Mouse (Mus musculus): ENCODE measurements around the gene Ttbk1. TPM values are rescaled to one million over a fixed set of nuclear protein-coding genes. Genes with fewer than 3 reads are reported as not detected.

Ttbk1 gene
- total and polyA plus RNA-seq, 2 experiments, result 0.18 to 0.22 TPM

DNA sequence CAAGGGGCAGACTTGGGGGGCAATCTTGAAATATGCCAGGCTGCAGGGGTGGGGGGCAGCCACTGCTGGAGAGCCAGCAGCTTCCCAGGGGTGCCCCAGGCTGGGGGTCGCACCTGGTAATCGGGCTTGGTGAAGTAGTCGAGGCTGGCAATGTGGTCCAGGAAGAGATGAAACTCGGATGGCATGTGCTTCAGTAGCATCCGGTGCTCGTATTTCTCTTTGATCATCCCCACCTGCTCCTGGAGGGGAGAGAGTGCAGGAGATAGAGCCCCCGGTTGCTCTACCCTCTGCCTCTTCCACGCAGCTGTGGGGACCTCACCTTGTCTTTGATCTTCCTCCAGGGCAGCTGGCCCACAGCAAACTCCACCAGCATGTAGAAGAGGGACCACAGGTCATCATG lies 10.9 kb downstream of the Ttbk1 start:
- no peaks in the 10 kb centered on the region for H3K79me2 ChIP-seq (ENCODE audit: control insufficient read depth, insufficient read depth, low read length)
- TF ChIP-seq POLR2A (IDR thresholded peaks at IDR 0.05; ENCODE audit: extremely low read depth, insufficient read depth, low read length), result no peak
- no peak for TF ChIP-seq CTCF (IDR thresholded peaks at IDR 0.05; ENCODE audit: low read depth, low read length)
- no peak overlapping the region for H3K27ac ChIP-seq (replicated peaks; ENCODE audit: insufficient read depth, low read depth, low read length)
- no peak for DNase-seq (ENCODE audit: extremely low read depth, low read depth, low spot score)
- no peak overlapping the region for H3K4me3 ChIP-seq (ENCODE audit: insufficient read depth, low read depth, low read length)
- no peak overlapping the region for H3K9ac ChIP-seq (ENCODE audit: low read depth, low read length)
- WGBS, result 78% methylated on average over 8 of the region's 8 CpGs
- H3K36me3 ChIP-seq (ENCODE audit: control insufficient read depth, insufficient read depth, low read length), result no peaks in the 10 kb centered on the region
- no peaks in the 10 kb centered on the region for H3K4me1 ChIP-seq (ENCODE audit: control insufficient read depth, insufficient read depth, low read length)
- no peaks in the 10 kb centered on the region for H3K27me3 ChIP-seq (ENCODE audit: control insufficient read depth, insufficient read depth, low read length)

DNA sequence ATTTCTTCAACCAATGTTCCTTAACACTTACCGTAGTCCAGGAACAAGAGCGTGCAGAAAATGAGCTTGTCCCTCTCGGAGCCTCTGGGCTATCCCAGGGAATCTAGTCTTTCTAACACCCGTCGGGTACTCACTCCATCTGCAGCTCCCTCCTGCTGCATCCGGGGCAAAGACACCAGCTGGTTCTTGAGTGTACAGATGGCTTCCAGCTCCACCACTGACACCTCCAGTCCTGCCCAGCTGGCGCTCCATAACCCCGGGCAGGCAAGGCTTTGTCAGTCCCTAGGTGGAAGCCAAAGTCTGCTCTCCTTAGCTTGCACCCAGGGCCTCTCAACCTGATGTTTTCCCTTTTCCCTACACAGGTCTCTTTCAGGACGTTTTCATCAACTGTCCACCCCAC lies 19.6 kb downstream of the Ttbk1 start:
- no peak overlapping the region for H3K9ac ChIP-seq (ENCODE audit: low read depth, low read length)
- no peak for TF ChIP-seq POLR2A (IDR thresholded peaks at IDR 0.05; ENCODE audit: extremely low read depth, insufficient read depth, low read length)
- no peak for TF ChIP-seq CTCF (IDR thresholded peaks at IDR 0.05; ENCODE audit: low read depth, low read length)
- 83% methylated on average over 9 of the region's 9 CpGs for WGBS
- H3K27me3 ChIP-seq (ENCODE audit: control insufficient read depth, insufficient read depth, low read length), result no peaks in the 10 kb centered on the region
- no peaks in the 10 kb centered on the region for H3K36me3 ChIP-seq (ENCODE audit: control insufficient read depth, insufficient read depth, low read length)
- no peaks in the 10 kb centered on the region for H3K79me2 ChIP-seq (ENCODE audit: control insufficient read depth, insufficient read depth, low read length)
- peaks cover 14% of the 10 kb centered on the region; the same call in 1 of the 2 replicates for H3K4me1 ChIP-seq (ENCODE audit: control insufficient read depth, insufficient read depth, low read length)
- no peak overlapping the region for H3K4me3 ChIP-seq (ENCODE audit: insufficient read depth, low read depth, low read length)
- no peak for DNase-seq (ENCODE audit: extremely low read depth, low read depth, low spot score)
- H3K27ac ChIP-seq (replicated peaks; ENCODE audit: insufficient read depth, low read depth, low read length), result no peak overlapping the region; the same call in 1 of the 2 replicates

DNA sequence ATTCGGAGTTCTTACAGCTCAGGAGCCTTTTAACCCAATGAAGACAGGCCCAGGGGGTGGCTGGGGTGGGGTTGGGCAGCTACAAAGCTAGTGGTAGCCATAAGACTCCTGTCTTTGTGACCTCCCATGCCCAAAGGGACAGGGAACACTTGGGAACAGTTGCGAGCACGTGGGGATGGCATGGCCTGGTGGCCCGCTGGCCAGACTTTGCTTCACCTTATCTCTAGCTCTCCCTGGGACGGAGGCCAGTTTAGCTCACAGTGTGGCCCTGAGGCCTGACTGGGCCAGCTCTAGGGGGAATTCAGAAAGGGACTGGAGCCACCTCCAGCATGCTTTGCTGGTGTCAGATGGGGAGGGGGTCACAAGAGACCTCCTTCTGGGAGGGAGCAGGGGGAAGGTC lies 25.2 kb downstream of the Ttbk1 start:
- H3K27ac ChIP-seq (replicated peaks; ENCODE audit: insufficient read depth, low read depth, low read length), result peak overlapping the region; percentile 65
- 27% methylated on average over 5 of the region's 5 CpGs for WGBS
- no peaks in the 10 kb centered on the region for H3K79me2 ChIP-seq (ENCODE audit: control insufficient read depth, insufficient read depth, low read length)
- peak; percentile 95 for DNase-seq (ENCODE audit: extremely low read depth, low read depth, low spot score)
- TF ChIP-seq POLR2A (IDR thresholded peaks at IDR 0.05; ENCODE audit: extremely low read depth, insufficient read depth, low read length) (0 out of 2 replicates have a peak, but pooled peaks have one; percentile 7), CTCF (IDR thresholded peaks at IDR 0.05; ENCODE audit: low read depth, low read length) (no peak)
- 0 out of 2 replicates have a peak overlapping the region, but pooled peaks have one; percentile 20 for H3K9ac ChIP-seq (ENCODE audit: low read depth, low read length)
- H3K4me1 ChIP-seq (ENCODE audit: control insufficient read depth, insufficient read depth, low read length), result peaks cover 14% of the 10 kb centered on the region
- no peak overlapping the region for H3K4me3 ChIP-seq (ENCODE audit: insufficient read depth, low read depth, low read length)
- no peaks in the 10 kb centered on the region for H3K36me3 ChIP-seq (ENCODE audit: control insufficient read depth, insufficient read depth, low read length)
- no peaks in the 10 kb centered on the region for H3K27me3 ChIP-seq (ENCODE audit: control insufficient read depth, insufficient read depth, low read length)

DNA sequence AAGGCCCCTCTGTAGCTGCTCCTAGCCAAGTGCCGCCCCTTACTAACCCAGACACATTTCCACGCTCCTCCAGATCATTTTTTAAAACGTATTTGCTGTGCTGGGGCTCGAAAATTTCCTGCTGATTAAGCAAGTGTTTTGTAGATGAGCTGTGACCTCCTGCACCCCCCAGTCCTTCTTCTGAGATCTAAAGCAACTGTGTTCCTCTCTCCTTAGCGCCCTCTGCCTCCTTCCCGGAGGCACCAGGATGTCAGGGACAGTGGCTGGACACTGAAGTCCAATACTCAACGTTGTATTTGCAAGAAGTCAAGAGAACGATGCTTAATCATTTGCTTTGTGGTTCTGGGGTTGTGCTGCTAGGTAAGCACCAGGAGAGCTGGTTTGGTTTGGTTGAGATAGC lies 26.1 kb downstream of the Ttbk1 start:
- 16% methylated on average over 8 of the region's 8 CpGs for WGBS
- TF ChIP-seq CTCF (IDR thresholded peaks at IDR 0.05; ENCODE audit: low read depth, low read length), result no peak
- TF ChIP-seq POLR2A (IDR thresholded peaks at IDR 0.05; ENCODE audit: extremely low read depth, insufficient read depth, low read length), result no peak
- H3K9ac ChIP-seq (ENCODE audit: low read depth, low read length), result peak overlapping the region; percentile 81
- H3K27me3 ChIP-seq (ENCODE audit: control insufficient read depth, insufficient read depth, low read length), result no peaks in the 10 kb centered on the region
- no peaks in the 10 kb centered on the region for H3K79me2 ChIP-seq (ENCODE audit: control insufficient read depth, insufficient read depth, low read length)
- no peaks in the 10 kb centered on the region for H3K36me3 ChIP-seq (ENCODE audit: control insufficient read depth, insufficient read depth, low read length)
- H3K4me1 ChIP-seq (ENCODE audit: control insufficient read depth, insufficient read depth, low read length), result peaks cover 14% of the 10 kb centered on the region
- peak; percentile 53 for DNase-seq (ENCODE audit: extremely low read depth, low read depth, low spot score)
- peak overlapping the region; percentile 36 for H3K27ac ChIP-seq (replicated peaks; ENCODE audit: insufficient read depth, low read depth, low read length)
- peak overlapping the region; percentile 58; the same call in 1 of the 2 replicates for H3K4me3 ChIP-seq (ENCODE audit: insufficient read depth, low read depth, low read length)

DNA sequence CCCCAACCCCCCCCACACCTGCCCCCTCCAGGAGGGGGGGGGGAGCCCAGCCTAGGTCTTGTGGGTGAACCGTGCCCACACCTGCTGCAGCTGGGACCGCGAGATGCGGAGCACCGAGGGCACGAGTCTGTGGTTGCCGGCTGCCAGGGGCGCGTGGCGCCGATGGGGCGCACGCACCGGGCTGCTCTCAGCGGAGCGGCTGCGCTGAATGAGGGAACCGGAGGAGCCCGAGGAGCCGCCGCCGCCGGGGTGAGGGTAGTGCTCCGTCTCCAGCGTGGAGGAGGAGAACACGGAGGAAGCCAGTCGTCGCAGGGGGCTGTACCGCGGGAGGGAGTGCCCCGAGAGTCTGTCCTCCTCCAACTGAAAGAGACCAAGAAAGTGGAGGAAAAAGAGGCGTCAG lies 26.8 kb downstream of the Ttbk1 start:
- Histone ChIP-seq H3K4me1 (ENCODE audit: control insufficient read depth, insufficient read depth, low read length) (peaks cover 16% of the 10 kb centered on the region), H3K9ac (ENCODE audit: low read depth, low read length) (peak overlapping the region; percentile 81), H3K27ac (replicated peaks; ENCODE audit: insufficient read depth, low read depth, low read length) (peak overlapping the region; percentile 36), H3K36me3 (ENCODE audit: control insufficient read depth, insufficient read depth, low read length) (no peaks in the 10 kb centered on the region), H3K27me3 (ENCODE audit: control insufficient read depth, insufficient read depth, low read length) (no peaks in the 10 kb centered on the region), H3K79me2 (ENCODE audit: control insufficient read depth, insufficient read depth, low read length) (no peaks in the 10 kb centered on the region), H3K4me3 (ENCODE audit: insufficient read depth, low read depth, low read length) (peak overlapping the region; percentile 58)
- WGBS, result 2% methylated on average over 32 of the region's 32 CpGs
- TF ChIP-seq CTCF (IDR thresholded peaks at IDR 0.05; ENCODE audit: low read depth, low read length) (no peak), POLR2A (IDR thresholded peaks at IDR 0.05; ENCODE audit: extremely low read depth, insufficient read depth, low read length) (no peak)
- DNase-seq (ENCODE audit: extremely low read depth, low read depth, low spot score), result no peak

DNA sequence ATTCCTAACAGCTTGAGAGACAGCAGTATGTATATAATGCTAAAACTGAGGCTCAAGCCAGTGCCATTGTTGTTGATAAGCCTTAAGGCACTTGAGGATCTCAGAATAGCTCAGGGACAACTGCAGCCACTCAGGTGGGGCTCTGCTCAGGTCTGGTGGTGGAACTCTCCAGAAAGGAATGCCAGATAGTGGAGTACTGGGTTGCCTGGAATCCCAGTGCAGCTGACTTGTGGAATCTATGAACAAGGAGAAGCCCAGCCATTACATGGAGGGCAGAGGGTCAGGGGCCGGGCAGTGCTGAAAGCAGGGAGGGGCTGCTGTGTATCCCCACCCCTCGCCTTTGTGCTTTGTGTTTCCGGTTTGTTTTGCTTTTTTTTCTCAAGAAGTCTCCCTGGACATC lies 29.0 kb downstream of the Ttbk1 start:
- DNase-seq (ENCODE audit: extremely low read depth, low read depth, low spot score), result no peak
- H3K27me3 ChIP-seq (ENCODE audit: control insufficient read depth, insufficient read depth, low read length), result no peaks in the 10 kb centered on the region
- no peak overlapping the region for H3K9ac ChIP-seq (ENCODE audit: low read depth, low read length)
- no peaks in the 10 kb centered on the region for H3K36me3 ChIP-seq (ENCODE audit: control insufficient read depth, insufficient read depth, low read length)
- H3K4me3 ChIP-seq (ENCODE audit: insufficient read depth, low read depth, low read length), result no peak overlapping the region
- H3K4me1 ChIP-seq (ENCODE audit: control insufficient read depth, insufficient read depth, low read length), result peaks cover 29% of the 10 kb centered on the region
- WGBS, result 59% methylated on average over 3 of the region's 3 CpGs
- H3K79me2 ChIP-seq (ENCODE audit: control insufficient read depth, insufficient read depth, low read length), result no peaks in the 10 kb centered on the region
- TF ChIP-seq POLR2A (IDR thresholded peaks at IDR 0.05; ENCODE audit: extremely low read depth, insufficient read depth, low read length) (no peak), CTCF (IDR thresholded peaks at IDR 0.05; ENCODE audit: low read depth, low read length) (no peak)
- no peak overlapping the region for H3K27ac ChIP-seq (replicated peaks; ENCODE audit: insufficient read depth, low read depth, low read length)
